In genomic region chr7:134800079-134800478, GRCm38 (mm10) we compare ENCODE assay signal across 10 mouse cellular contexts.
DNase-seq lines count a peak whose midpoint lies in the region.
"Had no signal": no experiment of that assay in that cellular context is flagged by ENCODE, and none has a peak within 500 bp of the region (broad histone marks: within the 10 kb centered on the region; RNA-seq: fewer than 3 reads in every experiment).

No protein-coding gene starts in this region.

- peak; percentile 52 for DNase-seq in layer of hippocampus, adult 11-12 months (ENCODE audit: low spot score)
- no peak for DNase-seq in layer of hippocampus, postnatal 25 days (ENCODE audit: extremely low spot score in 1 of 2, low spot score in 1 of 2)
- peak; percentile 71 for DNase-seq in NIH3T3 (ENCODE audit: low read depth)
- DNase-seq in adrenal gland, postnatal 25 days: peak; percentile 80
- peak; percentile 52 to 59 for DNase-seq in left cerebral cortex, adult 18-20 months (ENCODE audit: low spot score in 2 of 2)
- no peak for DNase-seq in testis, postnatal 10 days (ENCODE audit: low spot score)
- DNase-seq in thymus, postnatal 4 days: no peak
- DNase-seq: heart, adult 2 months; lung, postnatal 14 days; thymus, postnatal 25 days had no signal

Comparison
In these comparisons a context has a peak if more than half of its experiments do, and no peak if none do; other contexts are left out.
1. DNase-seq: peak in layer of hippocampus, adult 11-12 months (single experiment), NIH3T3 (single experiment), adrenal gland, postnatal 25 days (single experiment) and left cerebral cortex, adult 18-20 months (2 of 2); none in layer of hippocampus, postnatal 25 days (0 of 2), testis, postnatal 10 days (single experiment) and thymus, postnatal 4 days (single experiment).